Mouse (Mus musculus) heart, postnatal 25 days (tissue): ENCODE data around the gene Cd22. TPM values are rescaled to one million over a fixed set of nuclear protein-coding genes. Genes with fewer than 3 reads are reported as not detected.

Experiments
- DNase-seq: peaks from one replicate; pipeline ENCODE4 v3.0.0; 2022; ENCODE audit warnings: low spot score
- intact Hi-C: fragments of 180-260 bp; cut with DNase I; formaldehyde crosslinking; loops from one replicate; pipeline ENCODE4 v1.15.1; 2025
- total RNA-seq, 2 experiments: library from RNA; stranded (reverse); gene quantifications; 2 replicates each; pipeline ENCODE4 v1.2.3; 2021

Cd22 gene
- total RNA-seq, 2 experiments from 2014 or later: 0.78 to 1.4 TPM

- DNase-seq: no peak
- intact Hi-C loops: no loop called here
Observed at GRCm38 (mm10) chr7:30826660-30827059, 53.5 kb downstream of the Cd22 start.

- no peak for DNase-seq
- intact Hi-C loops: no loop called here
Observed at GRCm38 (mm10) chr7:30824306-30824705, 55.8 kb downstream of the Cd22 start.

GRCm38 (mm10) chr7:30823675-30824074, 56.5 kb downstream of the Cd22 start, which contains the start of gene Ffar2:
Ffar2 (minus strand) TSS chr7:30823775.
- DNase-seq: no peak
- intact Hi-C loops: no loop called here

- DNase-seq: no peak
- intact Hi-C loops: no loop called here
Observed at GRCm38 (mm10) chr7:30821532-30821931, 58.6 kb downstream of the Cd22 start.

GRCm38 (mm10) chr7:30820854-30821445, 59.2 kb downstream of the Cd22 start:
- intact Hi-C loops: no loop called here
- no peak for DNase-seq

- no peak for DNase-seq
- intact Hi-C loops: no loop called here
Observed at GRCm38 (mm10) chr7:30820131-30820530, 60.0 kb downstream of the Cd22 start.

Other genes starting within 250 kb of the Cd22 start
- not detected for gene Etv2, start 244.5 kb downstream of the Cd22 start, total RNA-seq
- 10 to 100 TPM; 49.9 to 53.9 TPM for gene Rbm42, start 230.0 kb downstream of the Cd22 start, total RNA-seq
- 1 to 10 TPM; 4.3 TPM for gene Haus5, start 215.3 kb downstream of the Cd22 start, total RNA-seq
- under 1 TPM in 1 of 2 experiments, not detected in 1; 0.65 TPM for gene Pmis2, start 208.7 kb downstream of the Cd22 start, total RNA-seq
- gene 2200002J24Rik, start 181.4 kb downstream of the Cd22 start, total RNA-seq: not detected
- not detected for gene Atp4a, start 168.1 kb downstream of the Cd22 start, total RNA-seq
- gene Tmem147, start 150.8 kb downstream of the Cd22 start, total RNA-seq: 100 to 1,000 TPM; 269 to 278 TPM
- not detected for gene Gapdhs, start 136.7 kb downstream of the Cd22 start, total RNA-seq
- 1 to 10 TPM; 2.3 to 5.5 TPM for gene Sbsn, start 128.9 kb downstream of the Cd22 start, total RNA-seq
- gene Dmkn, start 116.6 kb downstream of the Cd22 start, total RNA-seq: 1 to 10 TPM; 3.6 to 6.6 TPM
- gene Krtdap, start 92.4 kb downstream of the Cd22 start, total RNA-seq: not detected
- under 1 TPM in 1 of 2 experiments, not detected in 1; 0.22 TPM for gene Ffar2, start 56.6 kb downstream of the Cd22 start, total RNA-seq
- not detected for gene Ffar3, start 24.2 kb downstream of the Cd22 start, total RNA-seq
- not detected for gene Ffar1, start 18.8 kb downstream of the Cd22 start, total RNA-seq
- under 1 TPM in 1 of 2 experiments, not detected in 1; 0.36 TPM for gene Mag, start 34.5 kb upstream of the Cd22 start, total RNA-seq
- gene Hamp2, start 44.3 kb upstream of the Cd22 start, total RNA-seq: 1 to 10 TPM; 6.5 to 9.5 TPM
- gene Hamp, start 63.7 kb upstream of the Cd22 start, total RNA-seq: 10 to 100 TPM; 16.8 to 34.4 TPM
- 100 to 1,000 TPM; 103 to 121 TPM for gene Usf2, start 76.5 kb upstream of the Cd22 start, total RNA-seq
- 1 to 10 TPM; 4.3 to 5.6 TPM for gene Lsr, start 93.1 kb upstream of the Cd22 start, total RNA-seq
- under 1 TPM in 1 of 2 experiments, not detected in 1; 0.29 TPM for gene Fam187b, start 93.4 kb upstream of the Cd22 start, total RNA-seq
- gene Fxyd5, start 162.1 kb upstream of the Cd22 start, total RNA-seq: 10 to 100 TPM; 26.1 to 31.0 TPM
- 1 to 10 TPM in 1 of 2 experiments, under 1 TPM in 1; 0.70 to 1.3 TPM for gene Fxyd7, start 171.1 kb upstream of the Cd22 start, total RNA-seq
- gene Fxyd1, start 176.9 kb upstream of the Cd22 start, total RNA-seq: 100 to 1,000 TPM; 861 to 862 TPM
- gene Lgi4, start 179.0 kb upstream of the Cd22 start, total RNA-seq: 1 to 10 TPM; 2.6 to 4.8 TPM
- 1 to 10 TPM; 3.1 to 3.8 TPM for gene Fxyd3, start 196.4 kb upstream of the Cd22 start, total RNA-seq
- gene Hpn, start 234.9 kb upstream of the Cd22 start, total RNA-seq: 1 to 10 TPM; 2.1 to 3.4 TPM
- gene Scn1b, start 246.7 kb upstream of the Cd22 start, total RNA-seq: 10 to 100 TPM; 21.2 to 21.8 TPM